Mouse (Mus musculus) ES-E14 (cell line): ENCODE measurements around the gene Abcc3. TPM values are rescaled to one million over a fixed set of nuclear protein-coding genes. Genes with fewer than 3 reads are reported as not detected.

ENCODE experiments used
- DNase-seq: peaks from one replicate; pipeline ENCODE4 v3.0.0-alpha.2; 2013; ENCODE audit warnings: low read depth, low spot score
- H3K27ac ChIP-seq: 2 replicates; pipeline ENCODE4 v1.5.1; 2012; ENCODE audit warnings: low read depth, mild to moderate bottlenecking, low read length, moderate library complexity, mixed read lengths; ENCODE audit not compliant: poor library complexity, insufficient read depth, severe bottlenecking
- H3K36me3 ChIP-seq: 2 replicates; pipeline ENCODE4 v1.6.1; 2012; ENCODE audit warnings: mild to moderate bottlenecking, low read length, moderate library complexity, mixed read lengths; ENCODE audit not compliant: control insufficient read depth, poor library complexity, insufficient read depth, severe bottlenecking
- H3K4me1 ChIP-seq, 2 experiments: fragments of 150-350 bp in 1 of 2; sonication (generic) in 1 of 2; 2 replicates each; pipeline ENCODE4 v1.6.1; 2012; ENCODE audit warnings: low read length in 2 of 2, mild to moderate bottlenecking in 1 of 2, mixed read lengths in 1 of 2; ENCODE audit not compliant: control insufficient read depth in 2 of 2, insufficient read depth in 2 of 2, poor library complexity in 1 of 2
- H3K4me3 ChIP-seq, 2 experiments: fragments of 150-350 bp in 1 of 2; sonication (generic) in 1 of 2; 2 replicates each; pipeline ENCODE4 v1.5.1; 2012; ENCODE audit warnings: low read length in 2 of 2, low read depth in 1 of 2, mild to moderate bottlenecking in 1 of 2, mixed read lengths in 1 of 2; ENCODE audit not compliant: insufficient read depth in 1 of 2, poor library complexity in 1 of 2, severe bottlenecking in 1 of 2
- H3K9ac ChIP-seq: 2 replicates; pipeline ENCODE4 v1.6.1; 2012; ENCODE audit warnings: low read depth, mild to moderate bottlenecking, low read length, mixed read lengths; ENCODE audit not compliant: poor library complexity, insufficient read depth, severe bottlenecking
- H3K9me3 ChIP-seq: fragments of 150-350 bp; sonication (generic); 2 replicates; pipeline ENCODE4 v1.6.1; 2012; ENCODE audit warnings: low read depth, mild to moderate bottlenecking, low read length; ENCODE audit not compliant: control insufficient read depth, insufficient read depth
- CHD2 ChIP-seq: IDR thresholded peaks from 2 replicates; pipeline ENCODE4 v1.6.1; 2014; ENCODE audit warnings: mild to moderate bottlenecking, low read depth, low read length, inconsistent platforms
- HCFC1 ChIP-seq: IDR thresholded peaks from 2 replicates; pipeline ENCODE4 v1.6.1; 2012; ENCODE audit warnings: low read length, inconsistent platforms, borderline replicate concordance; ENCODE audit not compliant: insufficient read depth
- MAFK ChIP-seq: IDR thresholded peaks from 2 replicates; pipeline ENCODE4 v1.6.1; 2014; ENCODE audit warnings: mild to moderate bottlenecking, low read depth, low read length, inconsistent platforms; ENCODE audit not compliant: insufficient read depth
- ZC3H11A ChIP-seq: IDR thresholded peaks from 2 replicates; pipeline ENCODE4 v1.6.1; 2012; ENCODE audit warnings: low read depth, mild to moderate bottlenecking, inconsistent platforms, low read length, borderline replicate concordance
- ZNF384 ChIP-seq: IDR thresholded peaks from 2 replicates; pipeline ENCODE4 v1.6.1; 2012; ENCODE audit warnings: low read depth, low read length, inconsistent platforms
- in situ Hi-C, 2 experiments: fragments of 600-800 bp; cut with MboI; formaldehyde crosslinking; loops; one replicate each; pipeline ENCODE4 v1.15.1; 2025; ENCODE audit warnings: low sequenced_read_pairs in 2 of 2, inconsistent platforms in 1 of 2; ENCODE audit not compliant: unreplicated experiment in 2 of 2
- total RNA-seq: library from RNA; depleted of rRNA; stranded (reverse); fragments of 300-350 nt; gene quantifications from 2 replicates; pipeline ENCODE4 v1.2.3, GENCODE M21; 2012

The Abcc3 gene
- total RNA-seq, 1 experiment = 1.5 TPM

DNA sequence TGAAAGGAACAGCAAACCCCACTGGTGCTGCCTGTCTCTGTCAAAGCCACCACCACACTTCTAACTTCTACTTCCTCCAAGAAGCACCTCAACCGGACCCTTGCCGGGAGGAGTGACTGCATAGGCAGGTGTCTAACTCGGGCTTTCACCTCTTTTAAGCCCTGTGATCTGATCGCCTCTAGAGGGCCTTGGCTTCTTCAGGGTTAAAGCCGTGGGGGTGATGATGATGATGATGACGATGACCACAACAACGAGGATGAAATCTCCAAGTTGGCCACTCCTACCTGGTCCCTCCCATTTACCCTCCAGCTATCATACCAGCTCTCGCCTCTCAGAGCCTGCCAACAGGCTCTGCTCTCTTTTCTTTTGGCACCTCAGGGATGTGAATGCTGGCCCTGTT is 13.1 kb downstream of the Abcc3 start:
- no peaks in the 10 kb centered on the region for H3K4me1 ChIP-seq
- no peak for DNase-seq
- no peak overlapping the region for H3K9ac ChIP-seq
- no peak overlapping the region for H3K4me3 ChIP-seq
- H3K9me3 ChIP-seq = no peaks in the 10 kb centered on the region
- in situ Hi-C loops = no loop called here
- TF ChIP-seq ZC3H11A (no peak), ZNF384 (no peak), CHD2 (no peak), MAFK (no peak)
- no peak overlapping the region for H3K27ac ChIP-seq
- H3K36me3 ChIP-seq = no peaks in the 10 kb centered on the region

DNA sequence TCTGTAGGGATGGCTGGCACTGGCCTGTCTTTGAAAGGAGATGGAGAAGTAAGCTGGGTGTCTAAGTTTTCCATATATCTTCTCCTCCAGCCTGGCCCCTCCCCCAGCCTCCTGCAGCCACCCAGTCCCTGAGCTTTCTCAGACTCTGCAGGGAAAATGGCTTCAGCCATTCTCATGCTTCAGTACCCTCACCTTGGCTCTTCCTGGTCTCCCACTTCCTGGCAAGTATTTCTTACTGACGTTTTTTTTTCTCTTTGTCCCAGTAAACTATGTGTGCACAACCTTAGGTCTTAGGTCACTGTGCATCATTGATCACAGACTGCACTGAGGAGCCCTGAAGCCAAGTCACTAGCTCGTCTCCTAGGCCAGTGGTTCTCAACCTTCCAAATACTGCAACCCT is 13.7 kb downstream of the Abcc3 start:
- H3K9ac ChIP-seq = no peak overlapping the region
- no peaks in the 10 kb centered on the region for H3K4me1 ChIP-seq
- H3K9me3 ChIP-seq = no peaks in the 10 kb centered on the region
- in situ Hi-C loops = no loop called here
- no peak overlapping the region for H3K4me3 ChIP-seq
- H3K27ac ChIP-seq = no peak overlapping the region
- TF ChIP-seq HCFC1 = no peak
- TF ChIP-seq ZNF384 = no peak
- TF ChIP-seq MAFK = no peak
- TF ChIP-seq ZC3H11A = no peak
- TF ChIP-seq CHD2 = no peak
- H3K36me3 ChIP-seq = no peaks in the 10 kb centered on the region
- no peak for DNase-seq

DNA sequence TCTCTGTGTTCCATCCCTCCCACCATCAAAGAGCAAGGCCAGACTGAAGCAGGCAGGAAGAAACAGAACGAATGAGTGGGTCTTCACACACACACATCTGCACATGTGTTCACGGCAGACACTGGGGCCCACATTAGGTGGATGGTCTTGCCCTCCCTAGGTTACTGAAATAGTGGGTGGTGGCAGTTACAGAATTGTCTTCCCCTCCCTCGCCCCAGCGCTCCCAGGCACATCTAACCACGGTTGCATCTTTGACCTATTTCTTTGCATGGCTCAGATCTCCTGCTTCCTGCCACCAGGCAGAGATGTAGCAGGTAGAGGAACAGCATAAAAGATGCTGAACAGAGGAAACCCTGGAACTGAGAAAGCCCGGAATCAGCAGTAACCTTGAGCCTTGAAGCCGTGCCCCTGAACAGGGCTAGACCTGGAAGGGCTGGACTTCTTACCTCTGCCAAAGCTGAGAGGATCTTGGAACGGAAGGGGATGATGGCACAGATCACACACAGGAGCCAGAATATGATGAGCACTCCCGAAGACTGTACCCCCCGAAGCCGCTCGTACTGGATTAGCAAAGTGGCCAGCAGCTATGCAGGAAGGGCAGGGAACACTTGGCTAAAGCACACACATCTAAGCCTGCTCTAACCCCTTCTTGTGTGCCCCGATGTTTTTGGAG is 18.4 kb downstream of the Abcc3 start:
- Histone ChIP-seq H3K4me1 (no peaks in the 10 kb centered on the region), H3K36me3 (no peaks in the 10 kb centered on the region), H3K9ac (no peak overlapping the region), H3K27ac (no peak overlapping the region), H3K4me3 (no peak overlapping the region), H3K9me3 (no peaks in the 10 kb centered on the region)
- DNase-seq = no peak
- no peak for TF ChIP-seq HCFC1
- TF ChIP-seq CHD2 = no peak
- TF ChIP-seq MAFK = no peak
- TF ChIP-seq ZC3H11A = no peak
- no peak for TF ChIP-seq ZNF384
- in situ Hi-C loops = no loop called here

DNA sequence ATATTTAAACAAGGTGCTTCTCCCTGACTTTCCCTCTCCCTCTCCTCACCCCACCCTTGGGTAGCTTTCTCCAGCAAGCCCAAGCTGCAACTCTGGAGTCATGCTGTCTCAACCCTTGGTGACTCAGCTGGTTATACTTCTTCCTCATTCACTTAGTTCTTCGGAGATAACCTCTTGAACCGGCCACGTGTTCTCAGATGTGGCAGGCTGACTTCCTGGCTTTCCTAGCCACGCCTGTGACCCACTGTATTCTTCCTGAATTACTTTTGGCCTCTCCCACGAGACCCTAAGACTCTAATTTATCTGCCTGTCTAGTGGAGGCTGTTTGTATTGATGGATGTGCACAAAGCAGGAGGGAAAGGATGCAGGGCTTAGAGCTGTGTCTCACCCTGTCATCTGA is 22.0 kb downstream of the Abcc3 start:
- H3K9ac ChIP-seq = no peak overlapping the region
- no peak for TF ChIP-seq CHD2
- TF ChIP-seq MAFK = no peak
- no peak for TF ChIP-seq ZNF384
- TF ChIP-seq ZC3H11A = no peak
- no peak for TF ChIP-seq HCFC1
- H3K9me3 ChIP-seq = no peaks in the 10 kb centered on the region
- in situ Hi-C loops = no loop called here
- H3K36me3 ChIP-seq = no peaks in the 10 kb centered on the region
- no peak for DNase-seq
- H3K27ac ChIP-seq = no peak overlapping the region
- H3K4me3 ChIP-seq = no peak overlapping the region
- H3K4me1 ChIP-seq = no peaks in the 10 kb centered on the region

DNA sequence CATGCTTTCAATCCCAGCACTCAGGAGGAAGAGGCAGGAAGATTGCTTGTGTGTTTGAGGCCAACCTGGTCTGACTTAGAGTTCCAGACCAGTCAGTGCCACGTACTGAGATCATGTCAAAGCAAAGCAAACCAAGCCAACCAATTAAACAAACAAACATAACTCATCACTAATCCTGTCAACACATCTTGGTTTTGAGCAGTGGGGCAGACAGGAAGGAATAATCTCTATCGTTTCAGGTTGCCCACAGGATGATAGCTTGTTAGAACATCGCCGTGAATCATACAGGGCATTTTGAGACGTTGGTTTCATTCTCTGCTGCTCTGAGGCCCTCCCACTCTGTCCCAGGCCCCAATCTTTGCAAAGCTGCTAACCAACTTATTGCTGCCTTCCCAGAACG is 22.8 kb downstream of the Abcc3 start:
- no peaks in the 10 kb centered on the region for H3K9me3 ChIP-seq
- no peak for DNase-seq
- H3K4me3 ChIP-seq = no peak overlapping the region
- H3K36me3 ChIP-seq = no peaks in the 10 kb centered on the region
- H3K9ac ChIP-seq = no peak overlapping the region
- no peaks in the 10 kb centered on the region for H3K4me1 ChIP-seq
- TF ChIP-seq ZNF384 (no peak), HCFC1 (no peak), MAFK (no peak), ZC3H11A (no peak), CHD2 (no peak)
- in situ Hi-C loops = no loop called here
- H3K27ac ChIP-seq = no peak overlapping the region
